Mouse (Mus musculus) neural tube, embryonic 11.5 days (tissue): ENCODE measurements around the gene Tas2r104. TPM values are rescaled to one million over a fixed set of nuclear protein-coding genes. Genes with fewer than 3 reads are reported as not detected.

Experiments
- ATAC-seq: fragments of 200-750 bp; cut with Nextera tagmentation; 2 replicates; pipeline ENCODE4 v1.8.0; 2017; ENCODE audit warnings: moderate number of reproducible peaks, mild to moderate bottlenecking, moderate TSS enrichment, moderate library complexity; ENCODE audit not compliant: insufficient read depth, low FRiP score, low TSS enrichment
- DNase-seq: peaks from one replicate; pipeline ENCODE4 v3.0.0-alpha.2; 2015; ENCODE audit warnings: low spot score
- H3K27ac ChIP-seq: fragments of 300-500 bp; sonication (generic); 2 replicates; pipeline ENCODE4 v1.5.1; 2014; ENCODE audit warnings: low read depth, mild to moderate bottlenecking, low read length
- H3K27me3 ChIP-seq: fragments of 300-500 bp; sonication (generic); 2 replicates; pipeline ENCODE4 v1.6.1; 2014; ENCODE audit warnings: mild to moderate bottlenecking, low read length, mixed read lengths; ENCODE audit not compliant: control insufficient read depth, insufficient read depth
- H3K36me3 ChIP-seq: fragments of 300-500 bp; sonication (generic); 2 replicates; pipeline ENCODE4 v1.6.1; 2014; ENCODE audit warnings: mild to moderate bottlenecking, low read length, moderate library complexity, mixed read lengths; ENCODE audit not compliant: control insufficient read depth, insufficient read depth
- H3K4me1 ChIP-seq: fragments of 300-500 bp; sonication (generic); 2 replicates; pipeline ENCODE4 v1.6.1; 2014; ENCODE audit warnings: low read length, mixed read lengths; ENCODE audit not compliant: control insufficient read depth, insufficient read depth
- H3K4me2 ChIP-seq: fragments of 300-500 bp; sonication (generic); 2 replicates; pipeline ENCODE4 v1.6.1; 2014; ENCODE audit warnings: low read depth, mild to moderate bottlenecking, moderate library complexity
- H3K4me3 ChIP-seq: fragments of 300-500 bp; sonication (generic); 2 replicates; pipeline ENCODE4 v1.5.1; 2014; ENCODE audit warnings: low read depth, low read length
- H3K9ac ChIP-seq: fragments of 300-500 bp; sonication (generic); 2 replicates; pipeline ENCODE4 v1.6.1; 2014; ENCODE audit warnings: mild to moderate bottlenecking, low read length
- H3K9me3 ChIP-seq: fragments of 300-500 bp; sonication (generic); 2 replicates; pipeline ENCODE4 v1.6.1; 2016; ENCODE audit warnings: low read length; ENCODE audit not compliant: control insufficient read depth
- WGBS: fragments of 180-500 bp; shearing (Covaris S2); extraction: QIAGEN DNeasy Blood & Tissue Kit; methylation state at CpG from one replicate; pipeline ENCODE4 v1.1.7; 2014; 5-methylcytosine and 5-hydroxymethylcytosine counted together
- polyA plus RNA-seq: library from polyadenylated mRNA; unstranded; fragments of >200 nt; fragmentation: Nextera tagmentation; extraction: Ambion mirVana; gene quantifications from 2 replicates; pipeline ENCODE4 v1.2.1, GENCODE M21; 2014

Tas2r104 gene
- polyA plus RNA-seq = not detected in 2 replicates

DNA sequence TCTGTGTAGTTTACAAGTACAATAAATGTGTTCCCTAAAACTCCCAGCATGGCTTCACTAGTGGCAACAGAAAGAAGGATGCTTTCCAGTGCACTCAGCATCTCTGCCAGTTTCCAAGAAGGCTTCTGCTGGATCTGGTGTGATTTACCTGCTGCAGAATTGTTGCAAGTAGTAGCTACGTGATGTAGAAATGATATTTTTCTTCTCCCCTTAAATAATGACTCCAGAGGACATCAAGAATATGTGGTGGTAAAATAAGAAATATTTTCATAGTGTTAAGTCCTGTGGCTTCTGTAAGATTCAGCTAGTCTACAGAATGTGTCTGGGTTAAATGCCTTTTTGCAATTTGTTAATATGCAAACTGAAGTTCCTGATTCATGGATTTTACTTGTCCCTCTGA lies at the start of gene Tas2r104:
Gene Tas2r104, minus strand, starts transcription at position 101 of the 400 bp plus-strand sequence.
- H3K27me3 ChIP-seq = no peaks in the 10 kb centered on the region
- H3K27ac ChIP-seq = no peak within 1 kb of the TSS
- no peaks in the 10 kb centered on the region for H3K4me1 ChIP-seq
- H3K4me3 ChIP-seq = no peak within 1 kb of the TSS
- H3K9ac ChIP-seq = no peak within 1 kb of the TSS
- ATAC-seq (no peak), DNase-seq (no peak)
- H3K4me2 ChIP-seq = no peak within 1 kb of the TSS
- 84% methylated on average over 1 of the region's 1 CpGs for WGBS
- peaks cover 2% of the 10 kb centered on the region; the same call in 1 of the 2 replicates for H3K9me3 ChIP-seq
- no peaks in the 10 kb centered on the region for H3K36me3 ChIP-seq

- Histone ChIP-seq H3K9me3 (no peaks in the 10 kb centered on the region), H3K27ac (no peak overlapping the region)
- ATAC-seq = no peak
Observed at GRCm38 (mm10) chr6:131712803-131713202, 27.3 kb upstream of the Tas2r104 start.

DNA sequence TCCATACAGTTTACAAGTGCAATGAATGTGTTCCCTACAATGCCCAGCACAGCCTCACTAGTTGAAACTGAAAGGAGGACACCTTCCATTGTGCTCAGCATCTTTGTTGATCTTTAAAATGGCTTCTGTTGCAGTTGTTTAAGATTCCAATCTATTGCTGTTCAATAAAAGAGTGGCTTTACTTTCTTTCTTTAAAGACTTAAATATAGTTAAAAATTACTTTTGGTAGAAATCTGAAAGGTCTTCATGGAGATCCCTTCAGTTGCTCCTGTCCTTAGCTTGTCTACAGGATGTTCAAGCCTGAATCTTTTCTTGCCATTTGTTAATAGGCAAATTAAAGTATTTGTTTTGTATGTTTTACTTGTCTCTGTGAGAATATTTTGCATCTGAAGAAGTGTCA lies 4.4 kb upstream of the Tas2r104 start, which contains the start of gene Tas2r114:
Gene Tas2r114, minus strand, starts transcription at position 101 of the 400 bp plus-strand sequence.
- Histone ChIP-seq H3K27me3 (no peaks in the 10 kb centered on the region), H3K4me2 (no peak within 1 kb of the TSS), H3K4me1 (no peaks in the 10 kb centered on the region), H3K4me3 (no peak within 1 kb of the TSS), H3K27ac (no peak within 1 kb of the TSS), H3K36me3 (no peaks in the 10 kb centered on the region), H3K9ac (no peak within 1 kb of the TSS), H3K9me3 (no peaks in the 10 kb centered on the region)
- DNase-seq (no peak), ATAC-seq (no peak)

More at GRCm38 (mm10) chr6:131712803-131713202, 27.3 kb upstream of the Tas2r104 start:
- H3K4me2 ChIP-seq = no peak overlapping the region
- H3K36me3 ChIP-seq = no peaks in the 10 kb centered on the region
- no peaks in the 10 kb centered on the region for H3K4me1 ChIP-seq
- no peak for DNase-seq
- H3K9ac ChIP-seq = no peak overlapping the region
- no peak overlapping the region for H3K4me3 ChIP-seq
- 47% methylated on average over 7 of the region's 7 CpGs for WGBS
- no peaks in the 10 kb centered on the region for H3K27me3 ChIP-seq

DNA sequence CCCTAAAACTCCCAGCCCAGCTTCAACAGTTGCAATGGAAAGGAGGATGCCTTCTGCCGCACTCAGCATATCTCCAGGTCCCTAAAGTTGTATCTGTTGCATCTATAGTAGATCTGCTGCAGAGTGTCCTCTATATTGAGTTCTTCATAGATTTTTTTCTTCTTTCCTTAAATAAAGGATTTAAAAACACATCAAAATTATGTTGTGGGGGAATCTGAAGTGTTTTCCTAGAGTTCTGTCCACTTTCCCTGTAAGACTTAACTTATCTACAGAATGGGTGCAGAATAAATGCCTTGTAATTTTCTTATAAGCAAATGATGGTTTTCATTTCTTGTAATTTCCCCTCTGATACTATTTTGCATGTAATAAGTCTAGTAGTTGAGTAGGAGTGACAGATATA lies 1.9 kb upstream of the Tas2r104 start, which contains the start of gene Tas2r105:
Gene Tas2r105, minus strand, starts transcription at position 101 of the 400 bp plus-strand sequence.
- Histone ChIP-seq H3K4me3 (no peak within 1 kb of the TSS), H3K27ac (no peak within 1 kb of the TSS), H3K4me2 (no peak within 1 kb of the TSS), H3K4me1 (no peaks in the 10 kb centered on the region), H3K27me3 (no peaks in the 10 kb centered on the region), H3K36me3 (no peaks in the 10 kb centered on the region), H3K9ac (no peak within 1 kb of the TSS), H3K9me3 (peaks cover 2% of the 10 kb centered on the region; the same call in 1 of the 2 replicates)
- 85% methylated on average over 1 of the region's 1 CpGs for WGBS
- no peak for ATAC-seq
- DNase-seq = no peak

GRCm38 (mm10) chr6:131678786-131679185 lies 6.8 kb downstream of the Tas2r104 start, which contains the start of gene Tas2r106:
Gene Tas2r106, minus strand, starts transcription at chr6:131678886.
- Histone ChIP-seq H3K4me2 (no peak within 1 kb of the TSS), H3K9ac (no peak within 1 kb of the TSS), H3K27me3 (no peaks in the 10 kb centered on the region), H3K9me3 (peaks cover 2% of the 10 kb centered on the region; the same call in 1 of the 2 replicates), H3K36me3 (no peaks in the 10 kb centered on the region), H3K4me3 (no peak within 1 kb of the TSS), H3K27ac (no peak within 1 kb of the TSS), H3K4me1 (no peaks in the 10 kb centered on the region)
- ATAC-seq = no peak
- no peak for DNase-seq
- 70% methylated on average over 3 of the region's 3 CpGs for WGBS

DNA sequence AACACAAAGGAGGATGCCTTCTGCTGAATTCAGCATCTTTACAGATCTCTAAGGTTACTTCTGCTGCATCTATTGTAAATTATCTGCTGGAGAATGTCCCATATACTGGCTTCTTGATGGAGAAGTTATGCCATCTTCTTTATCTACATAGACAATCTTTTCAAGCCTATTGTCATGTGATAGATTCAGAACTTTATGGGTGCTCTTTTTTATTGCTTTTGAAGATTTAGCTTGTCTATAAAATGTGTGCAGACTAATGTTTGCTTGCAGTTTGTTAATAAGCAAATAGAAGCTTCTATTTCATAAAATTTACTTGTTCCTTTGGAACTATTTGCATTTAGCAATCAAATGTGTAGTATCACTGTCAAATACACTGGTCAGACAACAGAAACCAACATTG lies 25.5 kb downstream of the Tas2r104 start, which contains the start of gene Tas2r107:
Gene Tas2r107, minus strand, starts transcription at position 101 of the 400 bp plus-strand sequence.
- H3K9ac ChIP-seq = no peak within 1 kb of the TSS
- no peak for ATAC-seq

More for the DNA sequence above, 25.5 kb downstream of the Tas2r104 start, which contains the start of gene Tas2r107:
- H3K4me2 ChIP-seq = no peak within 1 kb of the TSS
- H3K4me3 ChIP-seq = no peak within 1 kb of the TSS
- DNase-seq = no peak
- no peaks in the 10 kb centered on the region for H3K36me3 ChIP-seq
- no peak within 1 kb of the TSS for H3K27ac ChIP-seq
- no peaks in the 10 kb centered on the region for H3K4me1 ChIP-seq
- no peaks in the 10 kb centered on the region for H3K27me3 ChIP-seq
- H3K9me3 ChIP-seq = no peaks in the 10 kb centered on the region

Other genes starting within 250 kb of the Tas2r104 start
- gene 5430401F13Rik, start 199.3 kb downstream of the Tas2r104 start, polyA plus RNA-seq = not detected in 2 replicates
- not detected in 2 replicates for gene Gm6619, start 199.3 kb downstream of the Tas2r104 start, polyA plus RNA-seq
- not detected in 2 replicates for gene Tas2r130, start 54.8 kb downstream of the Tas2r104 start, polyA plus RNA-seq
- not detected in 2 replicates for gene Tas2r107, start 25.6 kb downstream of the Tas2r104 start, polyA plus RNA-seq
- not detected in 2 replicates for gene Tas2r106, start 6.9 kb downstream of the Tas2r104 start, polyA plus RNA-seq
- not detected in 2 replicates for gene Tas2r105, start 1.8 kb upstream of the Tas2r104 start, polyA plus RNA-seq
- gene Tas2r114, start 4.3 kb upstream of the Tas2r104 start, polyA plus RNA-seq = not detected in 2 replicates